Mouse (Mus musculus) midbrain, embryonic 12.5 days (tissue): ENCODE data around the gene Map4k4. TPM values are rescaled to one million over a fixed set of nuclear protein-coding genes. Genes with fewer than 3 reads are reported as not detected.

Experiments used
- ATAC-seq: fragments of 200-750 bp; cut with Nextera tagmentation; 2 replicates; pipeline ENCODE4 v1.8.0; 2017; ENCODE audit warnings: low read depth, moderate TSS enrichment, moderate library complexity; ENCODE audit not compliant: low FRiP score
- H3K27ac ChIP-seq: fragments of 300-500 bp; sonication (generic); replicated peaks from 2 replicates; pipeline ENCODE4 v1.5.1; 2016; ENCODE audit warnings: mild to moderate bottlenecking
- H3K27me3 ChIP-seq: fragments of 300-500 bp; sonication (generic); 2 replicates; pipeline ENCODE4 v1.6.1; 2016; ENCODE audit warnings: mild to moderate bottlenecking
- H3K36me3 ChIP-seq: fragments of 300-500 bp; sonication (generic); 2 replicates; pipeline ENCODE4 v1.6.1; 2016
- H3K4me1 ChIP-seq: fragments of 300-500 bp; sonication (generic); 2 replicates; pipeline ENCODE4 v1.6.1; 2016
- H3K4me2 ChIP-seq: fragments of 300-500 bp; sonication (generic); replicated peaks from 2 replicates; pipeline ENCODE4 v1.6.1; 2016; ENCODE audit warnings: mild to moderate bottlenecking, moderate library complexity
- H3K4me3 ChIP-seq: fragments of 300-500 bp; sonication (generic); 2 replicates; pipeline ENCODE4 v1.5.1; 2016; ENCODE audit warnings: mild to moderate bottlenecking
- H3K9ac ChIP-seq: fragments of 300-500 bp; sonication (generic); replicated peaks from 2 replicates; pipeline ENCODE4 v1.6.1; 2016; ENCODE audit warnings: mild to moderate bottlenecking, moderate library complexity
- H3K9me3 ChIP-seq: fragments of 300-500 bp; sonication (generic); 2 replicates; pipeline ENCODE4 v1.6.1; 2016; ENCODE audit warnings: mild to moderate bottlenecking
- WGBS: fragments of 180-500 bp; shearing (Covaris S2); methylation state at CpG from one replicate; pipeline ENCODE4 v1.1.7; 2016; 5-methylcytosine and 5-hydroxymethylcytosine counted together
- polyA plus RNA-seq: library from polyadenylated mRNA; unstranded; fragments of >200 nt; fragmentation: Nextera tagmentation; extraction: Ambion mirVana; gene quantifications from 2 replicates; pipeline ENCODE4 v1.2.1, GENCODE M21; 2016

Gene Map4k4
- polyA plus RNA-seq, 1 experiment from 2014 or later: 68.8 TPM

- Histone ChIP-seq H3K4me3 (no peak overlapping the region), H3K4me1 (no peaks in the 10 kb centered on the region), H3K9ac (no peak overlapping the region; the same call in 1 of the 2 replicates), H3K36me3 (peaks cover 95% of the 10 kb centered on the region), H3K27me3 (no peaks in the 10 kb centered on the region), H3K4me2 (no peak overlapping the region), H3K9me3 (no peaks in the 10 kb centered on the region), H3K27ac (no peak overlapping the region)
- no peak for ATAC-seq
- 93% methylated on average over 7 of the region's 7 CpGs for WGBS
Measured at GRCm38 (mm10) chr1:39993921-39994320, 93.2 kb downstream of the Map4k4 start.

- no peaks in the 10 kb centered on the region for H3K27me3 ChIP-seq
- no peak overlapping the region for H3K27ac ChIP-seq
- H3K4me2 ChIP-seq: no peak overlapping the region
- H3K36me3 ChIP-seq: peaks cover 92% of the 10 kb centered on the region
- H3K9ac ChIP-seq: no peak overlapping the region
- H3K4me3 ChIP-seq: no peak overlapping the region
- no peak for ATAC-seq
- no peaks in the 10 kb centered on the region for H3K9me3 ChIP-seq
- WGBS: 90% methylated on average over 2 of the region's 2 CpGs
- H3K4me1 ChIP-seq: no peaks in the 10 kb centered on the region
Measured at GRCm38 (mm10) chr1:39995593-39995992, 94.9 kb downstream of the Map4k4 start.

GRCm38 (mm10) chr1:40000476-40000875, 99.8 kb downstream of the Map4k4 start:
- 85% methylated on average over 16 of the region's 16 CpGs for WGBS
- H3K36me3 ChIP-seq: peaks cover 93% of the 10 kb centered on the region
- no peak for ATAC-seq

GRCm38 (mm10) chr1:40000899-40001298, 100.2 kb downstream of the Map4k4 start:
- Histone ChIP-seq H3K9ac (no peak overlapping the region), H3K27me3 (no peaks in the 10 kb centered on the region), H3K4me1 (no peaks in the 10 kb centered on the region), H3K36me3 (peaks cover 93% of the 10 kb centered on the region), H3K4me2 (no peak overlapping the region), H3K9me3 (no peaks in the 10 kb centered on the region), H3K27ac (no peak overlapping the region), H3K4me3 (no peak overlapping the region)
- 71% methylated on average over 5 of the region's 5 CpGs for WGBS
- no peak for ATAC-seq

More at GRCm38 (mm10) chr1:40000476-40000875, 99.8 kb downstream of the Map4k4 start:
- Histone ChIP-seq H3K27me3 (no peaks in the 10 kb centered on the region), H3K4me3 (no peak overlapping the region), H3K9me3 (no peaks in the 10 kb centered on the region), H3K9ac (no peak overlapping the region), H3K27ac (no peak overlapping the region), H3K4me1 (no peaks in the 10 kb centered on the region), H3K4me2 (no peak overlapping the region)

GRCm38 (mm10) chr1:40002129-40002727, 101.5 kb downstream of the Map4k4 start:
- no peak for ATAC-seq
- Histone ChIP-seq H3K9me3 (no peaks in the 10 kb centered on the region), H3K9ac (no peak overlapping the region), H3K4me2 (no peak overlapping the region), H3K27me3 (no peaks in the 10 kb centered on the region), H3K36me3 (peaks cover 93% of the 10 kb centered on the region), H3K4me3 (no peak overlapping the region), H3K27ac (no peak overlapping the region), H3K4me1 (no peaks in the 10 kb centered on the region)
- WGBS: 84% methylated on average over 4 of the region's 4 CpGs

GRCm38 (mm10) chr1:40006043-40006651, 105.4 kb downstream of the Map4k4 start:
- peak; percentile 48; the same call in 1 of the 2 replicates for ATAC-seq
- 96% methylated on average over 4 of the region's 4 CpGs for WGBS
- no peak overlapping the region for H3K27ac ChIP-seq
- no peaks in the 10 kb centered on the region for H3K4me1 ChIP-seq
- no peak overlapping the region for H3K4me3 ChIP-seq
- no peaks in the 10 kb centered on the region for H3K9me3 ChIP-seq
- H3K9ac ChIP-seq: no peak overlapping the region
- peaks cover 95% of the 10 kb centered on the region for H3K36me3 ChIP-seq
- no peak overlapping the region for H3K4me2 ChIP-seq
- no peaks in the 10 kb centered on the region for H3K27me3 ChIP-seq

- no peak for ATAC-seq
- no peaks in the 10 kb centered on the region for H3K27me3 ChIP-seq
- no peak overlapping the region for H3K4me3 ChIP-seq
- H3K4me1 ChIP-seq: no peaks in the 10 kb centered on the region
- no peaks in the 10 kb centered on the region for H3K9me3 ChIP-seq
- H3K27ac ChIP-seq: no peak overlapping the region
- H3K9ac ChIP-seq: no peak overlapping the region
- H3K4me2 ChIP-seq: no peak overlapping the region
- H3K36me3 ChIP-seq: peaks cover 96% of the 10 kb centered on the region
- WGBS: 85% methylated on average over 17 of the region's 17 CpGs
Measured at GRCm38 (mm10) chr1:40007962-40008471, 107.3 kb downstream of the Map4k4 start.

- Histone ChIP-seq H3K4me3 (no peak overlapping the region), H3K9me3 (no peaks in the 10 kb centered on the region), H3K9ac (no peak overlapping the region), H3K27ac (no peak overlapping the region), H3K4me2 (no peak overlapping the region), H3K36me3 (peaks cover 98% of the 10 kb centered on the region), H3K4me1 (no peaks in the 10 kb centered on the region), H3K27me3 (no peaks in the 10 kb centered on the region)
- WGBS: 97% methylated on average over 8 of the region's 8 CpGs
- ATAC-seq: no peak
Measured at GRCm38 (mm10) chr1:40012696-40013095, 112.0 kb downstream of the Map4k4 start.

GRCm38 (mm10) chr1:40015066-40015678, 114.5 kb downstream of the Map4k4 start:
- H3K9ac ChIP-seq: no peak overlapping the region
- H3K9me3 ChIP-seq: no peaks in the 10 kb centered on the region
- H3K36me3 ChIP-seq: peaks cover 98% of the 10 kb centered on the region
- H3K4me1 ChIP-seq: no peaks in the 10 kb centered on the region
- H3K27ac ChIP-seq: no peak overlapping the region
- H3K4me2 ChIP-seq: no peak overlapping the region
- WGBS: 93% methylated on average over 7 of the region's 7 CpGs
- H3K4me3 ChIP-seq: no peak overlapping the region
- no peak for ATAC-seq
- no peaks in the 10 kb centered on the region for H3K27me3 ChIP-seq

GRCm38 (mm10) chr1:40021617-40022016, 120.9 kb downstream of the Map4k4 start:
- no peaks in the 10 kb centered on the region for H3K9me3 ChIP-seq
- H3K4me3 ChIP-seq: no peak overlapping the region
- ATAC-seq: no peak
- no peaks in the 10 kb centered on the region for H3K4me1 ChIP-seq
- no peaks in the 10 kb centered on the region for H3K27me3 ChIP-seq
- 97% methylated on average over 4 of the region's 4 CpGs for WGBS
- no peak overlapping the region for H3K4me2 ChIP-seq
- H3K36me3 ChIP-seq: peaks cover 95% of the 10 kb centered on the region
- H3K9ac ChIP-seq: no peak overlapping the region
- H3K27ac ChIP-seq: no peak overlapping the region

GRCm38 (mm10) chr1:40022472-40023135, 121.9 kb downstream of the Map4k4 start:
- no peak overlapping the region for H3K9ac ChIP-seq
- WGBS: 94% methylated on average over 9 of the region's 9 CpGs
- H3K27ac ChIP-seq: no peak overlapping the region
- no peaks in the 10 kb centered on the region for H3K27me3 ChIP-seq
- no peak overlapping the region for H3K4me2 ChIP-seq
- no peaks in the 10 kb centered on the region for H3K4me1 ChIP-seq
- H3K4me3 ChIP-seq: no peak overlapping the region
- H3K9me3 ChIP-seq: no peaks in the 10 kb centered on the region
- ATAC-seq: no peak
- peaks cover 94% of the 10 kb centered on the region for H3K36me3 ChIP-seq

- Histone ChIP-seq H3K9me3 (no peaks in the 10 kb centered on the region), H3K4me1 (no peaks in the 10 kb centered on the region), H3K36me3 (peaks cover 91% of the 10 kb centered on the region), H3K27me3 (no peaks in the 10 kb centered on the region), H3K9ac (no peak overlapping the region), H3K4me2 (no peak overlapping the region), H3K4me3 (no peak overlapping the region), H3K27ac (no peak overlapping the region)
- ATAC-seq: no peak
- 96% methylated on average over 15 of the region's 15 CpGs for WGBS
Measured at GRCm38 (mm10) chr1:40023206-40023605, 122.5 kb downstream of the Map4k4 start.
